Mouse (Mus musculus): Measurements from ENCODE around the gene Selenok.
A peak's percentile ranks its signal among the peaks of the same experiment; 100 is the strongest.

The Selenok gene

DNA sequence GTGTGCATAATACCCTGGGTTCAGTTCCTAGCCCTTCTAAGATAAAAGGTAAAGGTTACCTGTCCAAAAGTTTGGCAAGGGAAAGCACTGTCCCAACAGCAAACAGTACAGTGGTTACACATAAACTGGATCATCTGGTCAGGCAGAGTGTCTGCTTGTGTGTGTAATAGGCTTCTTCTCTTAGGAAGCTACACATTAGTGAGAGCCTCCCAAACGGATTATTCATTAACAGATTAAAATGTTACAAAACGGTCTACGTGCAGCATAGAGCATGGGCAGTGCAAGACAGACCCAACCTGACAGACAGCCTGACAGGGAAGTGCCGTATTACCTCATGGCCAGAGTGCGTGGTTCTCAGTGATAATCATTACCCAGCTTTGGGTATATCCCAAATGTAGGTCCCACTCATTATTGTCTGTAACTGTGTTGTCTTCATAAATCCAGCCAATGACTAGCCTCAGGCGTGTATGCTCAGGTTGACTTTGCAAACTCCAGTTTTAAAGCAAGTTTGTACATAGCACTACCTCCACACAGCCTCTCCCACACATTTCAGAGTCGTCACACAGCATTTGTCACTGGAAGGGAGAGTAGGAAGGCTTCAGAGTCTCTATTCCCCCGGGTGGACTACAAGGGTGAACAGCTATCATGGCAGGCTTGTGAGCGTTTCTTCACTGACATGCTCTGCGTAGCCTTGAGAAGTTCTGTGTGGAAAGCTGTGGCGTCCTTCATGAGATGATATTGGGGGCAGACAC, 28.1 kb downstream of the Selenok start:
- DNase-seq (ENCODE audit: low read depth, low spot score): no peak

GRCm38 (mm10) chr14:29997345-29997744, 29.2 kb downstream of the Selenok start:
- DNase-seq (ENCODE audit: low read depth, low spot score): no peak

DNA sequence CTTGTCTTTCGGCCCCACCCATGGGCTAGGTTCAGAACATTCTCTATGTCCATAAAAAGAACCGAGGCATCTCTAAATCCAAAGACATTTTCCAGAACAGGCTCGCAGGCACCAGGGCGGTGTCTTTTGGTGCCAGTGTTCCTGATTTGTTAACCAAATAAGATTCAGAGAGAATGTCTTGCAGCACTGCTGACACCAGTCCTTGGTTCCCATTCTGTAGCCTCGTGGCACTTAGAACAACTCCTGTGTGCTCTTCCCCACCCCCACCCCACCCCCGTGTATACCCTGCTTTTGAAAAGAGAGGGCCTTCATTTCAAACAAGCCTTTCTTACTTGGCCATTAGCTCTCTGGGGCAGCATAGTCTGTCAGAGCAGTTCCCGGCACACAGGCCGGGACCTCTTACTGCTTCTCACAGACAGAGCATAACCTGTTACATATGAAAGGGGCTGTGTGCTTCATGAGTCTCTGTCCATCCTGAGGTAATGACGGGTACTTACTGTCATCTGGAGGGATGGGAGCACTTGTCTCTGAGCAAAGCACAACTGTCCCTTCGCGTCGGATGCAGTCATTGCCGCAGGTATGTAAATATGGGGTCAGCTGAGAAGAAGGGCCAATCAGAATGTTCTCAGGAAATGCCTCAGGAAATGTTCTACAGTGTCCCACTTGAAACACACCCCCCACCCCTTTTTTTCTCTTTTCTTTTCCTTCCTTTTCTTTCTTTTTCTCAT, 30.8 kb downstream of the Selenok start:
- peak; percentile 10 for DNase-seq (ENCODE audit: low read depth, low spot score)

DNA sequence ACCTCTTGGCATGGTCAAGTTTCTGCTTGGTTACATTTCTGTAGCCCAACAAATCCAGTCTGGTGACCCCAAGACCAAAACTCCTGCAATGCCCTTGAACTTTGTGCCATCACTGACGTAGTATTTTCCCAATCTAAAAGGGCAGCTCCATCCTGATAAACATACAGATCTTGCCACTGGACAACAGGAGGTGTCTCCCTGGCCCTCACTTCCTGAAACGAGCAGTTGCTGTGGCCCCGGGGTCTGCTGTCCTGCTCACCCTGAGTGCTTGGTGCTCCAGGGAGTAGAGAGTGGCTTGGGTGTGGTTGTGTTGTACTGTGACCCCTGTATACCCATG, 31.3 kb downstream of the Selenok start:
- no peak for DNase-seq (ENCODE audit: low read depth, low spot score)

DNA sequence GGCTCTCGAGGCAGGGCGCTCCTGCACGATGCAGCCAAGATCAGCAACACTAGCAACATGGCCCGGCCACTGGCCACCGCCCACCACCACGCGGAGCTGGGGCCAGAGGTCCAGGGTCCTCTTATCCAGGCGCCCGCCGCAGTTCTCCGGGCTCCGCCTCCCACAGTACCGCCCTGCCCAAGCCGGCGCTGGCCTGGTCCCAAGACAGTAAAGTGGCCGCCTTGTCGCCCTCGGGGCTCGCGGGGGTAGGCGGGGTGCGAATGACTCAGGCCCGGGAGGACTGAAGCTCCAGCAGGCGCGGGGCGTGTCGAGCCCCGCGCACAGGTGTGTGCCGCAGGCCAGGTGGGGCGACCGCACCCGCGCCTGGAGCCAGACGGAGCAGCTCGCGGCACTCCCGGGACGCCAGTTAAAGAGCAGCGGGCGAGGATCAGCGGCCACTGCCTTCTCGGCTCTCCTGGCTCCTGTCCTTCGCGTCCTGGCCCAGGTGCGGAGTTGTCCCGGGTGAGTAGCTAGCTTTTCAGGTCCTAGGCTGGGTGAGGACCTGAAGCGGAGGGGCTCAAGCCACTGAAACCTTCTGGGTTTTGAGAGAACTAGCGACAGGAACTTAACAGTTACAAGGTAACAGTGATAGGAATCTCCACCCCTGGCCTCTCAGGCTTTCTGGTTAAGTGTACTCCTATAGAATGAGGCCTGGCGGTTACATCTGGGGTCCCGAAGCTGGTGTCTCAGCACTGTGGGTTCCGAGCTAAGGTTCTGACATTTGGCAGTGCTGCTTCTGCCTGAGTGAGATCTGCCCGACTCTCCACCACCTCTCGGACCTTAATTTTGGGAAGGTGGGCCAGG, 40.8 kb downstream of the Selenok start, which contains the start of the genes Il17rb and Chdh:
Il17rb (minus strand) TSS at position 164 of the 843 bp plus-strand sequence.
Chdh (plus strand) TSS at position 291 of the 843 bp plus-strand sequence.
- no peak for DNase-seq (ENCODE audit: low read depth, low spot score)

- DNase-seq (ENCODE audit: low read depth, low spot score): no peak
These were observed 41.9 kb downstream of the Selenok start for GRCm38 (mm10) chr14:30009864-30010560.

DNA sequence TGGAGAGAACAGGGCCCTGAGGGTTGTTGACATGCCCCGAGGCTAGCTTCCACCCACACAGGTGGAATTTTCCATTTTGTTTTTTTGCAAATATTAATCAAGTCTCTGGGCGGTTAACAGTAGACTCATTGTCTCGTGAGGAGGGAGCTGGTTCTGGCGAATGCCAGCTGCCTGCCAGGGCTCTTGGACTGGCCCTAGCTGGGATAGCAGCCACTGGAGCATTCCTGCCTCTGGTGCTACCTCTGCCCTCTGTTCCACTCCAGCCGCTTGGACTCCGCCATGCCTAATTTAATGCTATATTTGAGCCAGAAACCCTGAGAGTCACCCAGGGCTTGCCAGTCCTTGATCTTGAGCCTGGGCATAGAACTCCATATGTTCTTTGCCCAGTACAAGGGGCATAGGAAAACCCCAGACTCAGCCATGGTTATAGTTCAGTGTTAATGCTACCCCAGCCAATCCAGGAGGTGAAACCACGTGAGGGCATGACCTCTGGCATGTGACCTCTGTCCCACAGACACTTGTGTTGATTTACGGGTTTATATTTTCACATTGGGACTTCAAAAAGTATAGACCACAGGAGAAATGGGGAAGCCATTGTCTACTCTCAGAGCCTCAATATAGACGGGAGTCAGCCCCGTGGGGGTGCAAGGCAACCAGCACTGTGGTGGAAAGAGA, 43.9 kb downstream of the Selenok start:
- DNase-seq (ENCODE audit: low read depth, low spot score): no peak

DNA sequence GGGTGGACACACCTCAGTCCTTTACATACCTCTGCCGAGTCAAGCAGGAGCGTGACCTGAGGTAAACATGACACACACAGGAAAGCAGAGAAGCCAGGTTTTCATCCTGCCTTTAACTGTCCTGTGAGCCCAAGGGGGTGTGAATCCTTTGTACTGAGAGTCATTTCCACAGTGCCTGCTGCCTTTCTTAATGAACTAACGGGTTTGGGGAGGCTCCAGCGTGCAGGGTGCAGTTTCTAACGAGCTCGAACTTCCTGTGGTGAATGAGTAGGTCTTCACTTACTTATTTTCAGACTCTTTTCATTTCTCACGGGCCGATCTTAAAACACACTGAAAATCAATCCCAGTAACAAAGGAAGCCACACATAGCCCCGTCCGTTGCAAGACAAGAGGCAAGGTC, 46.4 kb downstream of the Selenok start:
- DNase-seq (ENCODE audit: low read depth, low spot score): no peak

- no peak for DNase-seq (ENCODE audit: low read depth, low spot score)
These were observed 46.9 kb downstream of the Selenok start for GRCm38 (mm10) chr14:30015008-30015407.

- DNase-seq (ENCODE audit: low read depth, low spot score): no peak
These were observed 48.6 kb downstream of the Selenok start for GRCm38 (mm10) chr14:30016666-30017065.

DNA sequence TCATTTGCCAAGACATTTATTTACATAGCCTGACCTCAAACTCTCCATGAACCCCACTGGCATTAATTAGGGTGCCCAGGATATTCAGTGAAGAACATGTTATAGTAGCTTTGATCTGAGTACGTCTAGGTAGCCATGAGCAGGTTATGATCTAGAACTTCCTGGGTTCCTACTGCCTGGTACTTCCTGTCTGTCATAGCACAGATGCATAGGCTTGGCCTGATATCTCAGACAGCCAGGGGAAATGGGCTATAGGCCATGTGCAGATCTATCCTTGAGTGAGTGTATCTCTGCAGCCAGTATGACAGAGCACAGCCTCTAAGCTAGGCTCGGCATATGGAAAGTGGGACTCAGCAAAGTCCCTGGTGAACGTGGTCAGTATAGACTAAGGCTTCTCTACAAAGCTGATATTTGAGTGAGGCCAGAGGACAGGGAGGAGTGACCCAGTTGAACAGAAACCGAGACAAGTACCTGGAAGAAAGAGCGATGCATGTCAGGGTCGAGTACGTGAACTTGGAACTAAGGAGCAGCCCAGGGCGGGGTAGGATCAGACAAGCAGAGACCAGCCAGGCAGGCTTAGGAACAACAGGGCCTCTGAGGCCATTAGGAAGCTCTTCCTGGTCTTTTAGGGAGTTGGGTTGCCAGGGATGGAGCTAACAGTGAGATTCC, 49.8 kb downstream of the Selenok start:
- DNase-seq (ENCODE audit: low read depth, low spot score): no peak

- DNase-seq (ENCODE audit: low read depth, low spot score): no peak
These were observed 50.3 kb downstream of the Selenok start for GRCm38 (mm10) chr14:30018463-30018801.

DNA sequence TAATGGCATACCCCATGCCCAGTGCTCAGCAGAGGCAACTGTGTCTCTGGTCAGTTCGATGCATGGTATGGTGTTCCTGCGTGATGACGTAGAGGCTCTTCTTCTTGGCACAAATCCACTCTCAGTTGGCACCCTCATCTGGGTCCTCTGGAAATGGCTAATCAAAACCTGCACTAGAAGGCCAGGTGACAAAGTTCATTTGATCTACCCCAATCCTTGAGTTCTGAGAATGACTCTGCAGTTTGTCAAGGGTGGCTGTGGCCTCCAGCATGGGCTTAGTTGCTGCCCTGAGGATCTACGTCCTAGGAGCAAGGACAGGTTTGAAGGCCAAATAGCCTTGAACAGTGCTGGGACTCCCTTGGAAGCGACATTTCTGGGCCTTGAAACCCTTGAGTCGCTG, 50.7 kb downstream of the Selenok start:
- no peak for DNase-seq (ENCODE audit: low read depth, low spot score)

DNA sequence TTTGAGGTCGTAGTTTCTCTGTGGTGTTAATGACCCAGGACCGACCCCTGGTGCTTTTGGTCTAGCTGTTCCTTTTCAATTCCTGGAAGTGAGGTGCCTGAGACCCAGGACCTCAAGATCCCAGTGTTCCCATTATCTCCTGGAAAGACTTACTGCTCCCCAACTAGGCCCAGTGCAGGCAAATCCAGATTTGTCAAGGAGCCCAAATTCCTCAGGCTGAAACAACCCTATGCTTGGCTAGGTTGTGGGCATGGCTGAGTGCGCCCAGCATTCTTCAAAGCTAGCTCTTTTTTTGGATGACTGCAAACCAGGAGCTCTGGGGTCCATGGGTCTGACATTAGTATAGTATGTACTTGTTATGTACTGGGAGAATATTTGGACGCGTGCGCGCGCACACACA, 51.3 kb downstream of the Selenok start:
- no peak for DNase-seq (ENCODE audit: low read depth, low spot score)

- DNase-seq (ENCODE audit: low read depth, low spot score): no peak
These were observed 51.9 kb downstream of the Selenok start for GRCm38 (mm10) chr14:30019792-30020575.

- DNase-seq (ENCODE audit: low read depth, low spot score): no peak
These were observed 54.4 kb downstream of the Selenok start for GRCm38 (mm10) chr14:30022471-30022870.

DNA sequence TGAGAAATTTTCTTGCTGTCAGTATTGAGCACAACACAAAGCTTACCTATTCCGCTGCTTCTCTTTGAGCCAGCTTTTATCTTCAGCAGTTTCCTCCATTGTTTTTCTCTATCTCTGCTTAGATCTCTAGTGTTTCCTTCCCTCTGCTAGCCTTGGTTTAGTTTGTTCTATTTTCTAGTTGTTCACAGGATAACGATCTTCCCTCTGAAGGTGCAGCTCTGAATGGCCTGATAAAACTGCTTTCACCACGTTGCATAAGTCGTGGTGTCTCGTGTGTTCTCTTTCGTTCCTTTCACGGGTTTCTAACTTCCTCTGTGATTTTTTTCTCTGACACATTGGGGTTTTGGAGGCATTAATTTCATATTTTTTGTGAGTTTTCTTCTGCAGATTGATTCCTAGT, 56.3 kb downstream of the Selenok start:
- DNase-seq (ENCODE audit: low read depth, low spot score): no peak
